Mouse (Mus musculus) intestine, postnatal 0 days (tissue): ENCODE data around the gene Tcf7l2. TPM values are rescaled to one million over a fixed set of nuclear protein-coding genes. Genes with fewer than 3 reads are reported as not detected.

Source experiments
- ATAC-seq: fragments of 200-750 bp; cut with Nextera tagmentation; 2 replicates; pipeline ENCODE4 v1.8.0; 2017; ENCODE audit warnings: mild to moderate bottlenecking, moderate TSS enrichment, moderate library complexity
- H3K27ac ChIP-seq: fragments of 300-500 bp; sonication (generic); 2 replicates; pipeline ENCODE4 v1.5.1; 2014; ENCODE audit warnings: mild to moderate bottlenecking, low read depth, low read length, moderate library complexity
- H3K27me3 ChIP-seq: fragments of 300-500 bp; sonication (generic); replicated peaks from 2 replicates; pipeline ENCODE4 v1.6.1; 2014; ENCODE audit warnings: low read length, mixed read lengths; ENCODE audit not compliant: control insufficient read depth, insufficient read depth
- H3K36me3 ChIP-seq: fragments of 300-500 bp; sonication (generic); 2 replicates; pipeline ENCODE4 v1.6.1; 2014; ENCODE audit warnings: mild to moderate bottlenecking, moderate library complexity; ENCODE audit not compliant: control insufficient read depth, insufficient read depth
- H3K4me1 ChIP-seq: fragments of 300-500 bp; sonication (generic); replicated peaks from 2 replicates; pipeline ENCODE4 v1.6.1; 2014; ENCODE audit warnings: antibody characterized with exemption, low read length, mixed read lengths; ENCODE audit not compliant: control insufficient read depth, insufficient read depth
- H3K4me2 ChIP-seq: fragments of 300-500 bp; sonication (generic); replicated peaks from 2 replicates; pipeline ENCODE4 v1.6.1; 2014; ENCODE audit warnings: low read depth, mild to moderate bottlenecking, moderate library complexity
- H3K4me3 ChIP-seq: fragments of 300-500 bp; sonication (generic); 2 replicates; pipeline ENCODE4 v1.5.1; 2014; ENCODE audit warnings: low read depth, low read length
- H3K9ac ChIP-seq: fragments of 300-500 bp; sonication (generic); 2 replicates; pipeline ENCODE4 v1.6.1; 2014; ENCODE audit warnings: mild to moderate bottlenecking, low read depth, low read length
- H3K9me3 ChIP-seq: fragments of 300-500 bp; sonication (generic); 2 replicates; pipeline ENCODE4 v1.6.1; 2016; ENCODE audit warnings: mixed run types; ENCODE audit not compliant: control insufficient read depth
- CTCF ChIP-seq: sonication (generic); IDR thresholded peaks from 2 replicates; pipeline ENCODE4 v1.5.1; 2016; ENCODE audit warnings: low read depth, mild to moderate bottlenecking, control low read depth, antibody characterized with exemption, moderate library complexity
- WGBS: fragments of 180-500 bp; shearing (Covaris S2); extraction: QIAGEN DNeasy Blood & Tissue Kit; methylation state at CpG from one replicate; pipeline ENCODE4 v1.1.7; 2014; 5-methylcytosine and 5-hydroxymethylcytosine counted together
- polyA plus RNA-seq: library from polyadenylated mRNA; unstranded; fragments of >200 nt; fragmentation: Nextera tagmentation; extraction: Ambion mirVana; gene quantifications from 2 replicates; pipeline ENCODE4 v1.2.1, GENCODE M21; 2015

Gene Tcf7l2
- polyA plus RNA-seq, 1 experiment from 2014 or later = 32.4 TPM

DNA sequence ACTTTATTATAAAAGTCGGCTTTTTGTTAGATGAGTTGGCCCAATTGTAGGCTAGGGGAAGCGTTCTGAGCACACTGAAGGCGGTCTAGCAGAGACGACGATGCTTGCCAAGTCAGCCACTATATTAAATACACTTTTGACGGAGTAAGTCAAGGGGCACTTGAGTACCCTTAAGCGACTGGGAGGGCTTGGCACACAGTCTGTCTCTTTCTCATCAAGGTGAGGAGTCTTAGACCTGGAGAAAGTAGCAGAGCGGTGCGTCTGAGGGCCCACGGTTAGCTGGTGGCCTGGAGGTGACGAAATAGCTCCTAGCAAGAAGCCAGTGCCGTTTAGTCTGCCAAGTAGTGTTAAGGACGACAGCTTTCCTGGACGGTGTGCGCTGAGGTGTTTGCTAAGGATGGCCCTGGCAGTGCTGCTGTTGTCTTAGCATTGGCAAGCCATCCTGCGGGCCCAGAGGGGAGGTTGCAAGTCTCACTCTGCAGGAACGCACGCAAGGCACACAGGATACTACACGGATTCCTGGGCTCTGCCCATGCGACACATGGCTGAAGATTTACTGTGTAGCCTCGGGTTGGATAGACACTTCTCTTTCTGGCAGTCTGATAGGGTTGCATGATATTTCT lies 43.3 kb downstream of the Tcf7l2 start:
- WGBS = 86% methylated on average over 21 of the region's 21 CpGs
- Histone ChIP-seq H3K9ac (no peak overlapping the region), H3K27me3 (no peaks in the 10 kb centered on the region), H3K27ac (no peak overlapping the region), H3K4me2 (no peak overlapping the region), H3K36me3 (peaks cover 3% of the 10 kb centered on the region; the same call in 1 of the 2 replicates), H3K4me3 (no peak overlapping the region), H3K4me1 (peaks cover 6% of the 10 kb centered on the region; the same call in 1 of the 2 replicates), H3K9me3 (no peaks in the 10 kb centered on the region)
- no peak for TF ChIP-seq CTCF
- no peak for ATAC-seq

DNA sequence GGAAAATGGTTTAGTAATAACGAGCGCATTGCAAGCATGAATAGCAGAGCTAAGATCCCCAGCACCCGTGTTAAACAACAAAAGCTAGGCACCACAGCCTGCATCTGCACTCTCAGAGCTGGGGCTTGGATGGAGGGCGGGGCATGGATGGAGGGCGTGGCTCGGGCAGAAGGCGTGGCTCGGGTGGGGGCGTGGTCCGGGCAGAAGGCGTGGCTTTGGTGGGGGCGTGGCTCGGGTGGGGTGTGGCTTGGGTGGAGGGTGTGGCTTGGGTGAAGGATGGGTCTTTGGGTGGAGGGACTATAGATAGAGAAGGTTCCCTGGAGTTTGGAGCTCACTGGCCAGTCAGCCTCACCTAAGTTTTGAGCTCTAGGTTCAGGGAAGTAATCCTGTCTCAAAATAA lies 45.8 kb downstream of the Tcf7l2 start:
- Histone ChIP-seq H3K4me1 (peaks cover 15% of the 10 kb centered on the region; the same call in 1 of the 2 replicates), H3K9ac (no peak overlapping the region), H3K9me3 (no peaks in the 10 kb centered on the region), H3K27me3 (no peaks in the 10 kb centered on the region), H3K36me3 (peaks cover 3% of the 10 kb centered on the region; the same call in 1 of the 2 replicates), H3K4me3 (no peak overlapping the region), H3K27ac (no peak overlapping the region), H3K4me2 (no peak overlapping the region)
- WGBS = 78% methylated on average over 13 of the region's 13 CpGs
- no peak; the same call in 1 of the 2 replicates for ATAC-seq
- TF ChIP-seq CTCF = no peak

DNA sequence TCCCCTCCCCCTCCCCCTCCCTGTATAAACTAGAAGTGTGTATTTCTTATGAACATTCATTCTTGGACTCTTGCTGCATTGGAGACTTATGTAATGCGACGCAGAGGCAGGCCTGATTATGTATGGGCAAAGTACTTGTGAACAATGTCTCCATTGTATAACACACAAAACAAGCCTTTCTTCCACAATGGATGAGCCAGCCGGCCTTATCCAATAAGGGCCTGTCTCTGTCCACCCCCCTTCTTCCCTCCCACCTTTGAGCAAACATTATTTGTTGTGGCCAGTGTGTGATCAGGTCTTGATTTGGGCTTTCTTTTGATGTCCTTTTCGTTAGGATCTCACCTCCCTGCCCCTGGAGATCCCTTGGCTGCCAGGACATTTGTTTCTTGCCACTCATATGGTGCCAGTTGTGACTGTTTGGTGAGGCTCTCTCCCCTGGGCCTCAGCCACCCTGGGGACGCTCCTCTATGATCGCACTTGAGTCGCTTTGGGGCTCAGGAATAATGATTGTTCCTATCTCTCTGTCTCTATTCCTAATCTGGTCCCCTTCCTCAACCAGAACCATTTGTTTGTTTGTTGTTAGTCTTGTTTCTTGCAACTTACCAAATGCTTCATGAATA lies 46.8 kb downstream of the Tcf7l2 start:
- WGBS = 48% methylated on average over 7 of the region's 7 CpGs
- TF ChIP-seq CTCF = no peak
- H3K9ac ChIP-seq = no peak overlapping the region
- H3K36me3 ChIP-seq = peaks cover 3% of the 10 kb centered on the region; the same call in 1 of the 2 replicates
- H3K27me3 ChIP-seq = no peaks in the 10 kb centered on the region
- H3K9me3 ChIP-seq = no peaks in the 10 kb centered on the region
- no peak overlapping the region for H3K27ac ChIP-seq
- no peak overlapping the region for H3K4me2 ChIP-seq
- no peak overlapping the region for H3K4me3 ChIP-seq
- peaks cover 15% of the 10 kb centered on the region; the same call in 1 of the 2 replicates for H3K4me1 ChIP-seq
- peak; percentile 62 for ATAC-seq

DNA sequence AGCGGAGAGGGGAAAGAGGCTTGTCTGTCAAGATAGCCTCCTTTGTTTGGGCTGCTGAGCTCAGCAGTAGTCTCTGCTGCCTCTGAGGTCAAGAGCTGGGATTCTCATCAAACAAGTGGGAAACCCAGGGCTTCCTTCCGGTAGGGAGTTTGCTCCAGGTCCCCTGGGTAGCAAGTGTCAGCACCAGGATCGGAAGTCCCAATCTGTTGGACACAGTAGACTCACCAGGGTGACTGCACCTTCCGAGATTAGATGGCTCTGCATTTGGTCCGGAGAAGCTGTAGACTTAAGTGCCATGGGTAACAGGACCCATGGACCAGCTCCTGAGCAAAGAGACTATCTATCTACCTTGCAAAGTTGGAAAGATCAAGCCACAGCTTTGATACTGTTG lies 47.3 kb downstream of the Tcf7l2 start:
- Histone ChIP-seq H3K27ac (no peak overlapping the region), H3K9ac (no peak overlapping the region), H3K9me3 (no peaks in the 10 kb centered on the region), H3K36me3 (peaks cover 3% of the 10 kb centered on the region; the same call in 1 of the 2 replicates), H3K4me3 (no peak overlapping the region), H3K27me3 (no peaks in the 10 kb centered on the region), H3K4me1 (peaks cover 15% of the 10 kb centered on the region; the same call in 1 of the 2 replicates), H3K4me2 (no peak overlapping the region)
- WGBS = 65% methylated on average over 5 of the region's 5 CpGs
- ATAC-seq = no peak
- no peak for TF ChIP-seq CTCF

DNA sequence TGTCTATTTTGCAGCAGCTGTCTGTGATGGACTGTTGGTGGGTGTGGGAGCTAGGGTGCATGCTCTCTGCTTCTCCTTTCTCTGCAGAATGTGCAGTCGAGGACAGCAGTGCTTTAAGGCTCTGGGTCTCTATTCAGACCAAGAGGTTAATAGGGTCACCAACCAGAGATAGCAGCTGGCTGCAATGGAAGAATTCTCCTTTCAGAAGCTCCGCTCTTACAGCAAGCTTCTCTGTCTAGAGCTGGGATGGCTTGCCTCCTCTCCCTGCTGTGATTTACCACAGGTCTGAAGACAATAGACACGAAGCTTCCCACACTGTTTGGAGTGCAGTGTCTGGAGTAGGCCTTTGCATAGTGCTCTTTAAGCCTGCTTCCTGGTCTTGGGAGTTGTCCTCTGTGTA lies 48.2 kb downstream of the Tcf7l2 start:
- Histone ChIP-seq H3K4me1 (peaks cover 15% of the 10 kb centered on the region; the same call in 1 of the 2 replicates), H3K4me3 (no peak overlapping the region), H3K9ac (no peak overlapping the region), H3K27me3 (no peaks in the 10 kb centered on the region), H3K4me2 (no peak overlapping the region), H3K9me3 (no peaks in the 10 kb centered on the region), H3K27ac (no peak overlapping the region), H3K36me3 (peaks cover 3% of the 10 kb centered on the region; the same call in 1 of the 2 replicates)
- 57% methylated on average over 3 of the region's 3 CpGs for WGBS
- no peak for TF ChIP-seq CTCF
- ATAC-seq = no peak

DNA sequence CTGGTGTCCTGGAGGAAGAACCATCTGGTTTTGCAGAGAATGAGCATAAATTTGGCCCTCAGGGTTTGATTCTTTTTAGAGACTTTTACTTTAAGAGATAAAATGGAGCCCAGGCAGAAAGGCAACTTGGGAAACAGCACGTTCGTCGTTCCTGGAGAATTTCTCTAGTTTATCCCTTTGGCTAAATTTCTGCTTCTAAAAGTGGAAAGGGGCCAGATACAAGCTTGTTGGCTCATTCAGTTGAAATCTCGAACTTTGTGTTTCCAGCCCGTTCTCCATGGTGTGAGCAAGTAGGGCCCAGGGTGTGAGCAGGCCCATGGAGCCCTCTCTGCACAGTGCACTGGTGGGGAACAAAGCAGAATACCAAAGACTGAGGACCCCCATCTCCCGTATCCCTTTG lies 49.7 kb downstream of the Tcf7l2 start:
- Histone ChIP-seq H3K36me3 (peaks cover 3% of the 10 kb centered on the region; the same call in 1 of the 2 replicates), H3K4me1 (peaks cover 18% of the 10 kb centered on the region; the same call in 1 of the 2 replicates), H3K9ac (no peak overlapping the region), H3K27ac (no peak overlapping the region), H3K9me3 (no peaks in the 10 kb centered on the region), H3K4me3 (no peak overlapping the region), H3K4me2 (no peak overlapping the region), H3K27me3 (no peaks in the 10 kb centered on the region)
- 66% methylated on average over 6 of the region's 6 CpGs for WGBS
- no peak for TF ChIP-seq CTCF
- ATAC-seq = no peak
